Mouse (Mus musculus): Measurements from ENCODE around the gene Adam1b. TPM values are rescaled to one million over a fixed set of nuclear protein-coding genes. Genes with fewer than 3 reads are reported as not detected.

Gene Adam1b
- polyA plus RNA-seq, 1 experiment from 2014 or later: not detected

- Histone ChIP-seq H3K4me2 (peak within 1 kb of the TSS; percentile 91), H3K4me3 (peak within 1 kb of the TSS; percentile 87), H3K9me3 (replicated peaks) (no peaks in the 10 kb centered on the region), H3K27ac (peak within 1 kb of the TSS; percentile 95), H3K27me3 (no peaks in the 10 kb centered on the region), H3K36me3 (ENCODE audit: poor library complexity, severe bottlenecking) (peaks cover 27% of the 10 kb centered on the region), H3K9ac (peak within 1 kb of the TSS; percentile 93), H3K4me1 (peaks cover 30% of the 10 kb centered on the region)
- ATAC-seq: peak; percentile 93
- under 1% methylated on average over 90 of the region's 97 CpGs for WGBS
These were observed 51.0 kb downstream of the Adam1b start, which contains the start of gene Erp29 for GRCm38 (mm10) chr5:121452026-121452869. Gene Erp29 (minus strand): TSS chr5:121452506.

GRCm38 (mm10) chr5:121451644-121452025, 51.6 kb downstream of the Adam1b start, which contains the start of gene Tmem116:
Gene Tmem116 (plus strand): TSS chr5:121451893.
- WGBS: 1% methylated on average over 17 of the region's 17 CpGs
- peaks cover 33% of the 10 kb centered on the region for H3K36me3 ChIP-seq (ENCODE audit: poor library complexity, severe bottlenecking)
- ATAC-seq: peak; percentile 28
- no peaks in the 10 kb centered on the region for H3K9me3 ChIP-seq (replicated peaks)
- peak within 1 kb of the TSS; percentile 95 for H3K27ac ChIP-seq
- peak within 1 kb of the TSS; percentile 87 for H3K4me3 ChIP-seq
- H3K27me3 ChIP-seq: no peaks in the 10 kb centered on the region
- H3K9ac ChIP-seq: peak within 1 kb of the TSS; percentile 93
- peaks cover 30% of the 10 kb centered on the region for H3K4me1 ChIP-seq
- H3K4me2 ChIP-seq: peak within 1 kb of the TSS; percentile 91

- H3K27ac ChIP-seq: 0 out of 2 replicates have a peak overlapping the region, but pooled peaks have one; percentile 95
- WGBS: 25% methylated on average over 8 of the region's 8 CpGs
- peaks cover 38% of the 10 kb centered on the region for H3K36me3 ChIP-seq (ENCODE audit: poor library complexity, severe bottlenecking)
- H3K4me2 ChIP-seq: peak overlapping the region; percentile 91
- no peaks in the 10 kb centered on the region for H3K9me3 ChIP-seq (replicated peaks)
- peak overlapping the region; percentile 93 for H3K9ac ChIP-seq
- H3K4me1 ChIP-seq: peaks cover 30% of the 10 kb centered on the region
- no peak for ATAC-seq
- H3K4me3 ChIP-seq: peak overlapping the region; percentile 87
- H3K27me3 ChIP-seq: no peaks in the 10 kb centered on the region
These were observed 52.0 kb downstream of the Adam1b start for GRCm38 (mm10) chr5:121451203-121451602.

- Histone ChIP-seq H3K4me2 (peak overlapping the region; percentile 91), H3K27me3 (no peaks in the 10 kb centered on the region), H3K27ac (no peak overlapping the region), H3K4me1 (peaks cover 30% of the 10 kb centered on the region), H3K9ac (0 out of 2 replicates have a peak overlapping the region, but pooled peaks have one; percentile 93), H3K36me3 (ENCODE audit: poor library complexity, severe bottlenecking) (peaks cover 45% of the 10 kb centered on the region), H3K9me3 (replicated peaks) (no peaks in the 10 kb centered on the region), H3K4me3 (peak overlapping the region; percentile 87; the same call in 1 of the 2 replicates)
- no peak for ATAC-seq
- WGBS: 81% methylated on average over 9 of the region's 9 CpGs
These were observed 52.8 kb downstream of the Adam1b start for GRCm38 (mm10) chr5:121450476-121450875.

Other genes with a start within 250 kb of the Adam1b start
- 111 and 117 TPM in 2 replicates for gene Trafd1, start 117.8 kb downstream of the Adam1b start, polyA plus RNA-seq (2015; fragmentation: Nextera tagmentation; extraction: Ambion mirVana)
- 46.7 and 52.2 TPM in 2 replicates for gene Naa25, start 105.5 kb downstream of the Adam1b start, polyA plus RNA-seq (2015; fragmentation: Nextera tagmentation; extraction: Ambion mirVana)
- gene Tmem116, start 51.5 kb downstream of the Adam1b start, polyA plus RNA-seq (2015; fragmentation: Nextera tagmentation; extraction: Ambion mirVana): 1.8 TPM in 2 replicates
- gene Erp29, start 50.9 kb downstream of the Adam1b start, polyA plus RNA-seq (2015; fragmentation: Nextera tagmentation; extraction: Ambion mirVana): 130 and 137 TPM in 2 replicates
- 3.1 and 3.8 TPM in 2 replicates for gene Adam1a, start 42.0 kb upstream of the Adam1b start, polyA plus RNA-seq (2015; fragmentation: Nextera tagmentation; extraction: Ambion mirVana)
- not detected in 2 replicates for gene Gm42878, start 42.0 kb upstream of the Adam1b start, polyA plus RNA-seq (2015; fragmentation: Nextera tagmentation; extraction: Ambion mirVana)
- gene Mapkapk5, start 42.5 kb upstream of the Adam1b start, polyA plus RNA-seq (2015; fragmentation: Nextera tagmentation; extraction: Ambion mirVana): 53.0 and 57.0 TPM in 2 replicates
- 80.8 and 98.1 TPM in 2 replicates for gene Aldh2, start 90.4 kb upstream of the Adam1b start, polyA plus RNA-seq (2015; fragmentation: Nextera tagmentation; extraction: Ambion mirVana)
- gene Acad12, start 115.5 kb upstream of the Adam1b start, polyA plus RNA-seq (2015; fragmentation: Nextera tagmentation; extraction: Ambion mirVana): 1.0 TPM in 2 replicates
- gene Acad10, start 157.1 kb upstream of the Adam1b start, polyA plus RNA-seq (2015; fragmentation: Nextera tagmentation; extraction: Ambion mirVana): 0.87 and 1.8 TPM in 2 replicates
- gene Brap, start 157.1 kb upstream of the Adam1b start, polyA plus RNA-seq (2015; fragmentation: Nextera tagmentation; extraction: Ambion mirVana): 40.9 and 42.7 TPM in 2 replicates
- 57.2 and 60.8 TPM in 2 replicates for gene Atxn2, start 207.9 kb upstream of the Adam1b start, polyA plus RNA-seq (2015; fragmentation: Nextera tagmentation; extraction: Ambion mirVana)

Measured in forebrain, embryonic 13.5 days (tissue).